Mouse (Mus musculus): ENCODE results near the gene Chrne.
A peak's percentile ranks its signal among the peaks of the same experiment; 100 is the strongest.

The Chrne gene

GRCm38 (mm10) chr11:70628431-70628830, 9.4 kb upstream of the Chrne start:
- DNase-seq (ENCODE audit: low read depth, low spot score) = no peak

- DNase-seq (ENCODE audit: low read depth, low spot score) = no peak
Measured at GRCm38 (mm10) chr11:70626877-70627276, 7.9 kb upstream of the Chrne start.

GRCm38 (mm10) chr11:70625473-70625872, 6.5 kb upstream of the Chrne start:
- DNase-seq (ENCODE audit: low read depth, low spot score) = peak; percentile 73

- peak; percentile 42 for DNase-seq (ENCODE audit: low read depth, low spot score)
Measured at GRCm38 (mm10) chr11:70623053-70623742, 4.2 kb upstream of the Chrne start.

GRCm38 (mm10) chr11:70621972-70622814, 3.2 kb upstream of the Chrne start:
- peak; percentile 19 for DNase-seq (ENCODE audit: low read depth, low spot score)

GRCm38 (mm10) chr11:70615516-70616093, 3.4 kb downstream of the Chrne start, which contains the start of gene 4930544D05Rik:
Gene 4930544D05Rik, plus strand, starts transcription at chr11:70615848.
- DNase-seq (ENCODE audit: low read depth, low spot score) = no peak

- no peak for DNase-seq (ENCODE audit: low read depth, low spot score)
Measured at GRCm38 (mm10) chr11:70615074-70615473, 3.9 kb downstream of the Chrne start.

GRCm38 (mm10) chr11:70612505-70612904, 6.5 kb downstream of the Chrne start:
- DNase-seq (ENCODE audit: low read depth, low spot score) = no peak

- DNase-seq (ENCODE audit: low read depth, low spot score) = peak; percentile 40
Measured at GRCm38 (mm10) chr11:70610752-70611151, 8.3 kb downstream of the Chrne start.

GRCm38 (mm10) chr11:70608381-70609066, 10.5 kb downstream of the Chrne start:
- no peak for DNase-seq (ENCODE audit: low read depth, low spot score)

GRCm38 (mm10) chr11:70607611-70608010, 11.4 kb downstream of the Chrne start:
- no peak for DNase-seq (ENCODE audit: low read depth, low spot score)

- no peak for DNase-seq (ENCODE audit: low read depth, low spot score)
Measured at GRCm38 (mm10) chr11:70606717-70607116, 12.3 kb downstream of the Chrne start.

- peak; percentile 84 for DNase-seq (ENCODE audit: low read depth, low spot score)
Measured at GRCm38 (mm10) chr11:70605024-70605566, 13.9 kb downstream of the Chrne start.

- DNase-seq (ENCODE audit: low read depth, low spot score) = no peak
Measured at GRCm38 (mm10) chr11:70598451-70598953, 20.5 kb downstream of the Chrne start.

- DNase-seq (ENCODE audit: low read depth, low spot score) = no peak
Measured at GRCm38 (mm10) chr11:70597301-70597700, 21.7 kb downstream of the Chrne start.

GRCm38 (mm10) chr11:70596094-70596493, 22.9 kb downstream of the Chrne start:
- no peak for DNase-seq (ENCODE audit: low read depth, low spot score)

GRCm38 (mm10) chr11:70595638-70596037, 23.4 kb downstream of the Chrne start:
- no peak for DNase-seq (ENCODE audit: low read depth, low spot score)

GRCm38 (mm10) chr11:70594253-70594989, 24.6 kb downstream of the Chrne start:
- no peak for DNase-seq (ENCODE audit: low read depth, low spot score)

GRCm38 (mm10) chr11:70591733-70592132, 27.3 kb downstream of the Chrne start:
- DNase-seq (ENCODE audit: low read depth, low spot score) = no peak

GRCm38 (mm10) chr11:70586954-70587353, 32.1 kb downstream of the Chrne start:
- DNase-seq (ENCODE audit: low read depth, low spot score) = no peak

- peak; percentile 48 for DNase-seq (ENCODE audit: low read depth, low spot score)
Measured at GRCm38 (mm10) chr11:70586261-70586660, 32.8 kb downstream of the Chrne start.

Measured in 3T3-L1 (cell line).